Mouse (Mus musculus): ENCODE data around the gene Gm10142. TPM values are rescaled to one million over a fixed set of nuclear protein-coding genes. Genes with fewer than 3 reads are reported as not detected.
"Not testable (repeated sequence)": the region's sequence is repeated elsewhere in the genome, so short reads cannot be mapped to it uniquely, and the experiment has no call there.

The Gm10142 gene
- polyA plus RNA-seq, 1 experiment from 2014 or later: not detected

DNA sequence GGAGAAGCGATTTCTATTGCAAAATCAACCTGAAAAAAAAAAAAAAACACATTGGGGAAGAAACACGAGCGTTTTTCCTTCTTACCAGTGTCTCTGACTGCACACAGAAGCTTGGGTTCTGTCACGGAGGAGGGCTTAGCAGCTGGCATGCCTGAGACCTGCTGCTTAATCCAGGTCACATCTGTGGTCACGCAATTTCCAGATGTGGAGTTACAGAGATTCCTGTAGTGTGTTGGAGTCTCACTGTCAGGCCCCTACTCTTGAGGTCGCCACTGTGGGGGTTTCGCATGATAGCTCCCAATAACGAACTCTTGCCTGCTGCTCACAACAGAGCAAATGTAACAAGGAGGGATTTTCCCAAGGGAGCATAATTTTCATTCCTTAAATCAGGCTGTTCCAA lies 31.4 kb upstream of the Gm10142 start:
- TF ChIP-seq CTCF (IDR thresholded peaks at IDR 0.05; ENCODE audit: low read depth): no peak
- Histone ChIP-seq H3K4me3 (ENCODE audit: low read depth, low read length) (no peak overlapping the region), H3K27ac (ENCODE audit: low read depth) (no peak overlapping the region), H3K4me2 (no peak overlapping the region), H3K4me1 (ENCODE audit: insufficient read depth) (no peaks in the 10 kb centered on the region), H3K9ac (no peak overlapping the region), H3K36me3 (ENCODE audit: insufficient read depth) (no peaks in the 10 kb centered on the region), H3K27me3 (ENCODE audit: insufficient read depth, low read length) (peaks cover 40% of the 10 kb centered on the region), H3K9me3 (ENCODE audit: low read depth, low read length) (no peaks in the 10 kb centered on the region)
- DNase-seq: no peak
- WGBS: 30% methylated on average over 8 of the region's 8 CpGs
- ATAC-seq (ENCODE audit: insufficient read depth): no peak

DNA sequence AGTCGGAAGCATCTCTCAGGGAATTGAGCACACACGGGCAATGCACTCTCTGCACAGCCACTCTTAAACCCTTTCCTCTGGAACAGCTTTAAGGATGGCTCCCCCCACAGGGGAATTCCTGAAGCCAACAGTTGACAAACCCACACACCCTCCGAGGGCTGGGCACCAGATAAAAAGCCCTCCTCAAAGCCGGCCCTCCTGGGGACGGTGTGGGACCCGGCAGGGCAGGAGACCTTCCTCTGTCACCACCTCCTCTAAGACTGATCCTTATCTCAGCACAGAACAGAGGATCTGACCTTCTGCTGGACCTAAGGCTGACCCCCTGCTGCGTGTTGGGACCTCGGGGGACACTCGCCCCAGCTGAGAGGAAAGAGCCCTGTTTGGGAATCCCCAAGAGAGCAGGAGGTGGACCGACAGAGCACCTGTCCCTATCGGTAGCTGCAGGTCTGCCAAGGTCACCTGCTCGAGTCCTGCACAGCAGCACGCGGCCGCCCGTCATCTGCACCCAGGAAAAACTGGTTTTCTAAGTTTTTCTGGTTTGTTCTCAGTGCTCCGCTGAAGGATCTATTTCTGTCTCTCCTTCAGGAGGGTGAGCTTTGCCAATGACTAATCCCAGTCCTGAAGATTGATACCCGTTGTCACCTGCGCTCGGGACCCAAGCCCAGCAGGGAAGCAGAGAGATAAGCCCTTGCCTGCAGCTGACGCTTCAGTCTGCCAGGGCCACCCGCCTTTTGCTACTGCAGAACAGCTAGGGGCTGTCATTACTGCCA lies 29.5 kb upstream of the Gm10142 start, which contains the start of gene Tspear:
Gene Tspear (plus strand): TSS at position 675 of the 770 bp plus-strand sequence.
- ATAC-seq (ENCODE audit: insufficient read depth): no peak; the same call in 1 of the 2 replicates
- Histone ChIP-seq H3K4me2 (peak within 1 kb of the TSS; percentile 18; the same call in 1 of the 2 replicates), H3K9ac (no peak within 1 kb of the TSS; the same call in 1 of the 2 replicates), H3K36me3 (ENCODE audit: insufficient read depth) (no peaks in the 10 kb centered on the region), H3K27ac (ENCODE audit: low read depth) (no peak within 1 kb of the TSS), H3K9me3 (ENCODE audit: low read depth, low read length) (no peaks in the 10 kb centered on the region), H3K27me3 (ENCODE audit: insufficient read depth, low read length) (peaks cover 34% of the 10 kb centered on the region), H3K4me1 (ENCODE audit: insufficient read depth) (no peaks in the 10 kb centered on the region), H3K4me3 (ENCODE audit: low read depth, low read length) (no peak within 1 kb of the TSS)
- 3% methylated on average over 22 of the region's 22 CpGs for WGBS
- DNase-seq: peak; percentile 24
- TF ChIP-seq CTCF (IDR thresholded peaks at IDR 0.05; ENCODE audit: low read depth): no peak

DNA sequence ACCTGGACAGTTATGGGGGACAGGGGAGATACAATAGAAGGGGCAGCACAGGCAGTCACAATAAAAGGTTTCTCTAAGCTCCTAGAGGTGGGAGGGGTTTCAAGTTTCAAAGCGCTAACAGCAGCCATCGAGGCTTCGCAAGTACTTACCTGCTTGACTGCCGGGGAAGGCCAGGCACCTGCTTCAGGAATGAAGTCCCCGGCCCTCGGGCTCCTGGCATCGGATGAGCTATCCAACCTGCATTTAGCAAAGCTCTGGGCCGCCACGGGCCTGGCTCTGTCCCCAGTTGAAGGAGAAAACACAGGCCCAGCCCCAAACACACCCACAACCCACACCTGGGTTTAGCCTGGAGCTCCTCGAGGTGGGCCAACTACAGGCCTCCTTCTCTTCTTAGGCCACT lies 28.6 kb upstream of the Gm10142 start:
- WGBS: 17% methylated on average over 10 of the region's 10 CpGs
- TF ChIP-seq CTCF (IDR thresholded peaks at IDR 0.05; ENCODE audit: low read depth): no peak
- H3K27me3 ChIP-seq (ENCODE audit: insufficient read depth, low read length): peaks cover 34% of the 10 kb centered on the region
- DNase-seq (peak; percentile 16), ATAC-seq (ENCODE audit: insufficient read depth) (no peak)
- no peak overlapping the region for H3K9ac ChIP-seq
- no peak overlapping the region for H3K4me2 ChIP-seq
- H3K27ac ChIP-seq (ENCODE audit: low read depth): no peak overlapping the region
- H3K9me3 ChIP-seq (ENCODE audit: low read depth, low read length): no peaks in the 10 kb centered on the region
- H3K4me3 ChIP-seq (ENCODE audit: low read depth, low read length): no peak overlapping the region
- no peaks in the 10 kb centered on the region for H3K4me1 ChIP-seq (ENCODE audit: insufficient read depth)
- H3K36me3 ChIP-seq (ENCODE audit: insufficient read depth): no peaks in the 10 kb centered on the region

DNA sequence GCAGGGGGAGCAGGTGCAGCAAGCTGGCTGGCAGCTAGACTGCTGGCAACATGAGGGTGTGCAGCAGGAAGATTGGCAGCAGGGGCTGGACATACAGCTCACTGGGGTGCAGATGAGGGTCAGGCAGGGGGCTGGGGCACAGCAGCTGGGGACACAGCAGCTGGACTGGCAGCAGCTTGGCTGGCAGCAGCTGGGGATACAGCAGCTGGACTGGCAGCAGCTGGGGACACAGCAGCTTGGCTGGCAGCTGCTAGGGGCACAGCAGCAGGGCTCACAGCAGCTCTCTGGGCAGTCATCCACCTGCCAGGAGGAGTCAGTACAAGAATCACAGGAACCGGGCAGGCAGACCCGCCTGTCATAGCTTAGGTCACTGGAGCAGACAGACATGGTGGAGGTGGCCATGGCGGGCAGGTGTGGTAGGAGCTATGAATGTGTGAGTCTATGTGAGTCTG lies 25.2 kb upstream of the Gm10142 start, which contains the start of gene Gm19402:
Gene Gm19402 (minus strand): TSS at position 402 of the 452 bp plus-strand sequence.
- not testable (repeated sequence) for H3K9ac ChIP-seq
- WGBS: 66% methylated on average over 3 of the region's 3 CpGs

DNA sequence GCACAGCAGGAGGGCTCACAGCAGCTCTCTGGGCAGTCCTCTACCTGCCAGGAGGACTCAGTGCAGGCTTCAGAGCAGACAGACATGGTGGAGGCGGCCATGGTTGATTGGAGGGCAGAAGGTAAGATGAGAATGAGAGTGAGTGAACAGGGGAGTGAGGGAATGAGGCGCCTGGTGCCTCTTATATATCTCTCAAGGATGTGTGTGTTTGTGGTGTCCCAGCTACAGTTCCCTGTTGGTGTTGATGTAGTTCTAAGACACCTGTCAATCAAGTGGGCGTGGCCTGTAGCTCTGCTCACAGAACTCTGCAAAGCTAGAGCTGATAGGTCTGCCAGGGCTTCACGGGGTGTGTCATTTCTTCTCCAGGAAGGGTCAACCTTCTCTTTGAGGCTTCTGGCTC lies 18.5 kb upstream of the Gm10142 start, which contains the start of gene Gm9508:
Gene Gm9508 (minus strand): TSS at position 101 of the 400 bp plus-strand sequence.
- H3K4me3 ChIP-seq (ENCODE audit: low read depth, low read length): no peak within 1 kb of the TSS
- ATAC-seq (ENCODE audit: insufficient read depth) (no peak), DNase-seq (no peak)
- no peak within 1 kb of the TSS for H3K4me2 ChIP-seq
- no peak within 1 kb of the TSS for H3K9ac ChIP-seq
- H3K36me3 ChIP-seq (ENCODE audit: insufficient read depth): no peaks in the 10 kb centered on the region
- H3K4me1 ChIP-seq (ENCODE audit: insufficient read depth): no peaks in the 10 kb centered on the region
- 34% methylated on average over 4 of the region's 4 CpGs for WGBS
- no peaks in the 10 kb centered on the region for H3K27me3 ChIP-seq (ENCODE audit: insufficient read depth, low read length)
- no peak within 1 kb of the TSS for H3K27ac ChIP-seq (ENCODE audit: low read depth)
- no peak for TF ChIP-seq CTCF (IDR thresholded peaks at IDR 0.05; ENCODE audit: low read depth)
- no peaks in the 10 kb centered on the region for H3K9me3 ChIP-seq (ENCODE audit: low read depth, low read length)

More for the DNA sequence above, 25.2 kb upstream of the Gm10142 start, which contains the start of gene Gm19402:
- H3K27ac ChIP-seq (ENCODE audit: low read depth); H3K9me3 ChIP-seq (ENCODE audit: low read depth, low read length); H3K4me3 ChIP-seq (ENCODE audit: low read depth, low read length); H3K36me3 ChIP-seq (ENCODE audit: insufficient read depth); H3K4me1 ChIP-seq (ENCODE audit: insufficient read depth); DNase-seq; H3K4me2 ChIP-seq; ATAC-seq (ENCODE audit: insufficient read depth): not testable (repeated sequence)
- H3K27me3 ChIP-seq (ENCODE audit: insufficient read depth, low read length): peaks cover 31% of the 10 kb centered on the region

DNA sequence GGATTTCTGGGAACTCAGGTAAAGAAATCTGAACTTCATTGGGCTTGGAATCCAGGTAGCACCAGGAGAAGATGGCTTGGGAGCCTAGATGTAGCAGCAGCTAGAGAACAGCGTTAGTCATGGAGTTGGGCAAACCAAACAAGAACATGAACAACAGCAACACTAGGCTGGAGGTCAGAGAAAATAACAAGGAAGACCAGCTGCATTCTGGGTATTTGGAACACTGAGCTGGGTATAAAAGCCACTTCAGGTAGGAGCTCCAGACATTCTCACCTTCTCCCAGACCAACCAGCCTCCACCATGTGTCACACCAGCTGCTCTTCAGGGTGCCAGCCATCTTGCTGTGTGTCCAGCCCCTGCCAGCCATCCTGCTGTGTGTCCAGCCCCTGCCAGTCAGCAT lies 9.3 kb upstream of the Gm10142 start, which contains the start of gene Gm10272:
Gene Gm10272 (plus strand): TSS at position 301 of the 400 bp plus-strand sequence.
- no peak within 1 kb of the TSS for H3K27ac ChIP-seq (ENCODE audit: low read depth)
- ATAC-seq (ENCODE audit: insufficient read depth) (no peak), DNase-seq (no peak)
- 97% methylated on average over 1 of the region's 1 CpGs for WGBS
- no peak within 1 kb of the TSS for H3K4me2 ChIP-seq
- no peak within 1 kb of the TSS for H3K9ac ChIP-seq
- H3K27me3 ChIP-seq (ENCODE audit: insufficient read depth, low read length): no peaks in the 10 kb centered on the region
- H3K4me1 ChIP-seq (ENCODE audit: insufficient read depth): no peaks in the 10 kb centered on the region
- H3K4me3 ChIP-seq (ENCODE audit: low read depth, low read length): no peak within 1 kb of the TSS
- H3K36me3 ChIP-seq (ENCODE audit: insufficient read depth): no peaks in the 10 kb centered on the region
- TF ChIP-seq CTCF (IDR thresholded peaks at IDR 0.05; ENCODE audit: low read depth): no peak
- H3K9me3 ChIP-seq (ENCODE audit: low read depth, low read length): no peaks in the 10 kb centered on the region

DNA sequence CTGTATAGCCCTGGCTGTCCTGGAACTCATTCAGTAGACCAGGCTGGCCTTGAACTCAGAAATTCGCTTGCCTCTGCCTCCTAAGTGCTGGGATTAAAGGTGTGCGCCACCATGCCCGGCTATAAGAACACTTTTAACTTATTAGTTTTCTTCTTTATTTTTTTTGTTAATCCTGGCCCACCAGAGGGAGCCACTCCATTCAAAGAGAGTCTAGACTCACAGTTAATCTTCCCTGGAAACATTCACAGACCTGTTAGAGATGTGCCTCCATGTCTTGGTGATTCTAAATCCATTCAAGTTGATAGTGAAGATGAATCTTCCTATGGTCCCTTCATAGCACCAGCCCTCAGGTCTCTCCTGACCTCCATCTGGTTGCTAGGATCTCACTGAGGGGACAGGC lies 5.8 kb upstream of the Gm10142 start:
- Histone ChIP-seq H3K27me3 (ENCODE audit: insufficient read depth, low read length) (no peaks in the 10 kb centered on the region), H3K9ac (no peak overlapping the region), H3K36me3 (ENCODE audit: insufficient read depth) (no peaks in the 10 kb centered on the region), H3K4me3 (ENCODE audit: low read depth, low read length) (no peak overlapping the region), H3K4me1 (ENCODE audit: insufficient read depth) (no peaks in the 10 kb centered on the region), H3K9me3 (ENCODE audit: low read depth, low read length) (no peaks in the 10 kb centered on the region), H3K4me2 (no peak overlapping the region), H3K27ac (ENCODE audit: low read depth) (no peak overlapping the region)
- no peak for ATAC-seq (ENCODE audit: insufficient read depth)
- DNase-seq: peak; percentile 39
- WGBS: 73% methylated on average over 3 of the region's 3 CpGs
- TF ChIP-seq CTCF (IDR thresholded peaks at IDR 0.05; ENCODE audit: low read depth): peak; percentile 21; the same call in 1 of the 2 replicates

DNA sequence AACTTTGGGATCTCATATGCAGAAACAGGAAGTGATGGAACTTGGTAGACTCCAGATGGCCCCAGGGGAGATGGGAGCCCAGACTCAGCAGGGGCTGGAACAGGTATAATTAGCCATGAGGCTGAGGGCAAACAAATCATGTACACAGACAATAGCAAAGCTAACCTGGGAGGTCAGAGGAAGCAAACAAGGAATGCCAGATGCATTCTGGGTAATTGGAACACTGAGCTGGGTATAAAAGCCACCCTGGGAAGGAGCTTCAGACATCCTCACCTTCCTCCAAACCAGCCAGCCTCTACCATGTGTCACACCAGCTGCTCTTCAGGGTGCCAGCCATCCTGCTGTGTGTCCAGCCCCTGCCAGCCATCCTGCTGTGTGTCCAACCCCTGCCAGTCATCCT lies 4.5 kb upstream of the Gm10142 start, which contains the start of gene Gm10024:
Gene Gm10024 (plus strand): TSS at position 301 of the 400 bp plus-strand sequence.
- ATAC-seq (ENCODE audit: insufficient read depth); H3K9me3 ChIP-seq (ENCODE audit: low read depth, low read length); H3K9ac ChIP-seq; H3K27ac ChIP-seq (ENCODE audit: low read depth); H3K4me1 ChIP-seq (ENCODE audit: insufficient read depth); DNase-seq; H3K27me3 ChIP-seq (ENCODE audit: insufficient read depth, low read length); H3K4me3 ChIP-seq (ENCODE audit: low read depth, low read length); H3K36me3 ChIP-seq (ENCODE audit: insufficient read depth); H3K4me2 ChIP-seq: not testable (repeated sequence)

All from lung, embryonic 14.5 days (tissue).